ENCODE assay signal across 8 mouse cellular contexts in the genomic region with DNA sequence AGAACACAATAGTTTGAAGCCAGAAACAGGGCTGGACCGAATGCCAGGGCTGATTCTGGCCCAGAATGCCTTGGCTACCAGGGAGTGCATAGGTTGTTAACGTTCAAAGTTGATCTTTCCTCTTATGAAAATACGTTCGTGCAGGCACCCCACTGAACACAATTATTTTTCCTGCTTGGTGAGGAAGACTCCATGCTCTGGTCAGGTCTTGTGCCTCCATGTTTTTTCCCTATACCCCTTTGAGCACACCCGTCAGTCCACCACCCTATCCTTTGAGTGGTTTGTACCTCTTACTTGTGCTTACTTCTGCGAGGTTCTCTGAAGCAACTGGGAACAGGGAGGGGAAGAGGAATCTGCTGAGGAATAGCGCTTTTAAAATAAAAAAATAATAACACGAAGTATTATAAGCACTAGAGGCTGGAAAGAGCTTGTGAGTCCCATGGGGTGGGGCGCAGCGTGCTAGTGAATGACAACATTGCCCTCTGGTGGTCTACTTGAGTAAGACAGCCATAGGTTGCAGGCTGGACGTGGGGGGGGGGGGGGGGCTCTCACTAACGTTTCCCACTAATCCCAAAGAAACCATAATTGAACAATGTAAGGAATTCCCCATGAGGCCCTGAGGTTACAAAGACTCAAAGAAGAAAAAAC.
DNase-seq lines count a peak whose midpoint lies in the region; ATAC-seq and TF ChIP-seq lines count a peak whose summit lies in the region.

No protein-coding gene starts in this region.

- H3K27ac ChIP-seq in limb, embryonic 13.5 days: no peak overlapping the region
- H3K27ac ChIP-seq in stomach, postnatal 0 days (replicated peaks): no peak overlapping the region

- TF ChIP-seq EP300 in stomach, postnatal 0 days (optimal IDR thresholded peaks at IDR 0.05): no peak

- peaks cover 7% of the 10 kb centered on the region; the same call in 1 of the 2 replicates for H3K27me3 ChIP-seq in limb, embryonic 13.5 days
- no peaks in the 10 kb centered on the region for H3K27me3 ChIP-seq in stomach, postnatal 0 days (ENCODE audit: control insufficient read depth, insufficient read depth, low read length)

- H3K4me1 ChIP-seq in limb, embryonic 13.5 days: peaks cover 5% of the 10 kb centered on the region
- no peaks in the 10 kb centered on the region for H3K4me1 ChIP-seq in stomach, postnatal 0 days (replicated peaks; ENCODE audit: control insufficient read depth, insufficient read depth)

- H3K4me3 ChIP-seq in limb, embryonic 13.5 days: no peak overlapping the region
- no peak overlapping the region for H3K4me3 ChIP-seq in stomach, postnatal 0 days (ENCODE audit: low read depth, low read length)

- no peaks in the 10 kb centered on the region for H3K36me3 ChIP-seq in limb, embryonic 13.5 days
- no peaks in the 10 kb centered on the region for H3K36me3 ChIP-seq in stomach, postnatal 0 days (ENCODE audit: control insufficient read depth, insufficient read depth, low read length)

- H3K9ac ChIP-seq in limb, embryonic 13.5 days: no peak overlapping the region
- no peak overlapping the region for H3K9ac ChIP-seq in stomach, postnatal 0 days (ENCODE audit: low read length)

- peak; percentile 82 for TF ChIP-seq CTCF in stomach, postnatal 0 days (IDR thresholded peaks at IDR 0.05; ENCODE audit: low read depth)

- 29% methylated on average over 12 of the region's 12 CpGs for WGBS in limb, embryonic 13.5 days
- 33% methylated on average over 12 of the region's 12 CpGs for WGBS in stomach, postnatal 0 days

- H3K9me3 ChIP-seq in limb, embryonic 13.5 days: no peaks in the 10 kb centered on the region
- no peaks in the 10 kb centered on the region for H3K9me3 ChIP-seq in stomach, postnatal 0 days (ENCODE audit: control insufficient read depth, low read length)

- peak; percentile 85 for ATAC-seq in limb, embryonic 13.5 days (ENCODE audit: low FRiP score, low read depth)
- 0 out of 2 replicates have a peak, but pooled peaks have one; percentile 60 for ATAC-seq in stomach, postnatal 0 days (ENCODE audit: low FRiP score, low TSS enrichment)

- H3K4me2 ChIP-seq in limb, embryonic 13.5 days (replicated peaks): peak overlapping the region; percentile 41
- no peak overlapping the region for H3K4me2 ChIP-seq in stomach, postnatal 0 days (replicated peaks; ENCODE audit: low read depth)

- peak; percentile 89 for DNase-seq in 3T3-L1 (ENCODE audit: low read depth, low spot score)
- peak; percentile 47 to 84 for DNase-seq in adrenal gland, adult (ENCODE audit: inconsistent age in 2 of 2, low spot score in 1 of 2)
- DNase-seq in embryo, embryonic 11.5 days (ENCODE audit: low read depth, low spot score): peak; percentile 61
- DNase-seq in heart, adult 8-10 months (ENCODE audit: low spot score): peak; percentile 66
- DNase-seq in kidney, adult 8-10 months: peak; percentile 32 to 57
- DNase-seq in natural killer cell, adult 2 months (ENCODE audit: low spot score in 2 of 2): peak; percentile 10 to 41
- DNase-seq in stomach, postnatal 0 days (ENCODE audit: low spot score): peak; percentile 70

Comparison
In these comparisons a context has a peak if more than half of its experiments do, and no peak if none do; other contexts are left out.
1. DNase-seq: peak in every context shown above with its lines; median percentile 89 in 3T3-L1; 70 in stomach, postnatal 0 days; 66 in heart, adult 8-10 months; 66 in adrenal gland, adult; 61 in embryo, embryonic 11.5 days; 44 in kidney, adult 8-10 months; 26 in natural killer cell, adult 2 months.